In genomic region chr16:91011847-91012246, GRCm38 (mm10) we compare ENCODE assay signal across 8 mouse cellular contexts. TPM values are rescaled to one million over a fixed set of nuclear protein-coding genes. Genes with fewer than 3 reads are reported as not detected.
A peak's percentile ranks its signal among the peaks of the same experiment; 100 is the strongest.
DNase-seq lines count a peak whose midpoint lies in the region; ATAC-seq and TF ChIP-seq lines count a peak whose summit lies in the region.

No protein-coding gene starts in this region.

- no peak overlapping the region for H3K9ac ChIP-seq in heart, adult 2 months (ENCODE audit: low read depth, low read length)
- H3K9ac ChIP-seq in hindbrain, embryonic 12.5 days: peak overlapping the region; percentile 85; the same call in 1 of the 2 replicates
- peak overlapping the region; percentile 88 for H3K9ac ChIP-seq in midbrain, embryonic 13.5 days (replicated peaks)

- TF ChIP-seq POLR2A in heart, adult 2 months (IDR thresholded peaks at IDR 0.05; ENCODE audit: insufficient read depth, low read depth, low read length): no peak; the same call in 1 of the 2 replicates

- H3K4me1 ChIP-seq in heart, adult 2 months (ENCODE audit: control insufficient read depth, insufficient read depth, low read length): peaks cover 3% of the 10 kb centered on the region; the same call in 1 of the 2 replicates
- peaks cover 15% of the 10 kb centered on the region for H3K4me1 ChIP-seq in hindbrain, embryonic 12.5 days
- H3K4me1 ChIP-seq in midbrain, embryonic 13.5 days (replicated peaks): peaks cover 27% of the 10 kb centered on the region

- peaks cover 2% of the 10 kb centered on the region for H3K79me2 ChIP-seq in heart, adult 2 months (replicated peaks; ENCODE audit: control insufficient read depth, insufficient read depth, low read length)

- 16% methylated on average over 3 of the region's 3 CpGs for WGBS in heart, adult 2 months
- WGBS in hindbrain, embryonic 12.5 days: 42% methylated on average over 3 of the region's 3 CpGs
- 38% methylated on average over 3 of the region's 3 CpGs for WGBS in midbrain, embryonic 13.5 days

- ATAC-seq in hindbrain, embryonic 12.5 days (ENCODE audit: low FRiP score): no peak
- ATAC-seq in midbrain, embryonic 13.5 days: no peak

- peak overlapping the region; percentile 94 for H3K27ac ChIP-seq in heart, adult 2 months
- peak overlapping the region; percentile 91 for H3K27ac ChIP-seq in hindbrain, embryonic 12.5 days
- H3K27ac ChIP-seq in midbrain, embryonic 13.5 days: peak overlapping the region; percentile 95

- H3K27me3 ChIP-seq in heart, adult 2 months (ENCODE audit: control insufficient read depth, insufficient read depth, low read length): no peaks in the 10 kb centered on the region
- H3K27me3 ChIP-seq in hindbrain, embryonic 12.5 days: no peaks in the 10 kb centered on the region
- H3K27me3 ChIP-seq in midbrain, embryonic 13.5 days: no peaks in the 10 kb centered on the region

- H3K4me3 ChIP-seq in heart, adult 2 months: peak overlapping the region; percentile 99
- H3K4me3 ChIP-seq in hindbrain, embryonic 12.5 days: peak overlapping the region; percentile 84
- H3K4me3 ChIP-seq in midbrain, embryonic 13.5 days (replicated peaks): peak overlapping the region; percentile 89

- DNase-seq in heart, adult 2 months: no peak
- DNase-seq in heart, postnatal 36 days: no peak
- peak; percentile 5 for DNase-seq in Muller cell, postnatal 12 days (ENCODE audit: inconsistent ontology term)
- DNase-seq in adrenal gland, postnatal 4 days (ENCODE audit: low spot score in 2 of 2): no peak
- DNase-seq in kidney, adult 11 months: no peak
- DNase-seq in urinary bladder, postnatal 36 days (ENCODE audit: low spot score in 2 of 2): no peak

- no peak for TF ChIP-seq EP300 in heart, adult 2 months (IDR thresholded peaks at IDR 0.05; ENCODE audit: insufficient read depth, low read depth, low read length)

- intact Hi-C loops in heart, adult 2 months (cut with DNase I): loop anchor here (1.0 to 5.0 kb wide), 2 partner anchors 31 to 75 kb away; partner anchors contain the start of gene Cfap298
- intact Hi-C loops in heart, postnatal 36 days (cut with DNase I): loop anchor here (2.0 kb wide), 2 partner anchors 33 to 77 kb away; partner anchors contain the start of genes Cfap298 and Paxbp1

- no peak for TF ChIP-seq CTCF in heart, adult 2 months (IDR thresholded peaks at IDR 0.05)

- H3K9me3 ChIP-seq in hindbrain, embryonic 12.5 days (replicated peaks): no peaks in the 10 kb centered on the region
- no peaks in the 10 kb centered on the region for H3K9me3 ChIP-seq in midbrain, embryonic 13.5 days

- peak overlapping the region; percentile 71 for H3K4me2 ChIP-seq in hindbrain, embryonic 12.5 days (replicated peaks)
- H3K4me2 ChIP-seq in midbrain, embryonic 13.5 days (replicated peaks): peak overlapping the region; percentile 69

- H3K36me3 ChIP-seq in heart, adult 2 months (ENCODE audit: control insufficient read depth, insufficient read depth, low read length): no peaks in the 10 kb centered on the region
- peaks cover 23% of the 10 kb centered on the region for H3K36me3 ChIP-seq in hindbrain, embryonic 12.5 days
- peaks cover 22% of the 10 kb centered on the region for H3K36me3 ChIP-seq in midbrain, embryonic 13.5 days

RNA-seq across cellular contexts. Expression of gene Synj1, which starts 0.7 kb away (rescaled TPM):
- 10 to 100 TPM; 28.7 to 28.9 TPM for total RNA-seq in heart, adult 2 months (2021)
- polyA plus RNA-seq in heart, adult 2 months (2012; rRNA removed): 21.2 and 23.4 TPM in 2 replicates
- 10 to 100 TPM; 29.1 to 29.6 TPM for total RNA-seq in heart, postnatal 36 days (2021)
- 33.9 and 35.7 TPM in 2 replicates for polyA plus RNA-seq in hindbrain, embryonic 12.5 days (2016; fragmentation: Nextera tagmentation; extraction: Ambion mirVana)
- polyA plus RNA-seq in midbrain, embryonic 13.5 days (2015; fragmentation: Nextera tagmentation; extraction: Ambion mirVana): 33.6 and 38.0 TPM in 2 replicates
- 10 to 100 TPM; 37.6 to 43.6 TPM for total RNA-seq in adrenal gland, postnatal 4 days (2021)

RNA-seq across cellular contexts. Expression of gene Paxbp1, which starts 32.5 kb away (rescaled TPM):
- total RNA-seq in heart, adult 2 months (2021): 10 to 100 TPM; 11.6 to 12.0 TPM
- polyA plus RNA-seq in heart, adult 2 months (2012; rRNA removed): 10.2 and 27.2 TPM in 2 replicates
- total RNA-seq in heart, postnatal 36 days (2021): 10 to 100 TPM; 13.1 to 13.5 TPM
- 104 and 113 TPM in 2 replicates for polyA plus RNA-seq in hindbrain, embryonic 12.5 days (2016; fragmentation: Nextera tagmentation; extraction: Ambion mirVana)
- 85.5 and 89.6 TPM in 2 replicates for polyA plus RNA-seq in midbrain, embryonic 13.5 days (2015; fragmentation: Nextera tagmentation; extraction: Ambion mirVana)
- 10 to 100 TPM; 78.9 to 82.0 TPM for total RNA-seq in adrenal gland, postnatal 4 days (2021)

Comparison
In these comparisons a context has a peak if more than half of its experiments do, and no peak if none do; other contexts are left out.
1. RNA of gene Paxbp1, which starts 32.5 kb away (total RNA-seq): 78.9 to 82.0 TPM in adrenal gland, postnatal 4 days; 13.1 to 13.5 TPM in heart, postnatal 36 days and 11.6 to 12.0 TPM in heart, adult 2 months; every median in the first group is over 4 times any median in the second.
2. Peak in every context shown above with its lines, with median percentiles within 50 percentile points of each other: H3K27ac ChIP-seq and H3K4me3 ChIP-seq.